8 mouse cellular contexts compared by ENCODE assay signal in genomic region chr7:132806926-132807857, GRCm38 (mm10). TPM values are rescaled to one million over a fixed set of nuclear protein-coding genes. Genes with fewer than 3 reads are reported as not detected.
DNase-seq lines count a peak whose midpoint lies in the region; ATAC-seq and TF ChIP-seq lines count a peak whose summit lies in the region.

No protein-coding gene starts in this region.

- H3K4me2 ChIP-seq in heart, postnatal 0 days (ENCODE audit: low read depth, low read length): no peak overlapping the region

- TF ChIP-seq EP300 in heart, postnatal 0 days (IDR thresholded peaks at IDR 0.05; ENCODE audit: low read depth): no peak

- no peaks in the 10 kb centered on the region for H3K27me3 ChIP-seq in heart, postnatal 0 days (ENCODE audit: control insufficient read depth, insufficient read depth, low read length)
- H3K27me3 ChIP-seq in midbrain, embryonic 10.5 days (ENCODE audit: low read depth, poor library complexity, severe bottlenecking): no peaks in the 10 kb centered on the region

- peak overlapping the region; percentile 92 for H3K27ac ChIP-seq in layer of hippocampus, adult 2 months
- peak overlapping the region; percentile 74 for H3K27ac ChIP-seq in heart, postnatal 0 days (ENCODE audit: low read depth)
- H3K27ac ChIP-seq in midbrain, embryonic 10.5 days (replicated peaks): peak overlapping the region; percentile 90

- WGBS in heart, postnatal 0 days: 55% methylated on average over 13 of the region's 13 CpGs
- WGBS in midbrain, embryonic 10.5 days: 52% methylated on average over 13 of the region's 13 CpGs

- 0 out of 2 replicates have a peak overlapping the region, but pooled peaks have one; percentile 11 for H3K9ac ChIP-seq in heart, postnatal 0 days (replicated peaks; ENCODE audit: low read depth, low read length)

- H3K36me3 ChIP-seq in heart, postnatal 0 days (replicated peaks; ENCODE audit: control insufficient read depth, insufficient read depth, low read length): no peaks in the 10 kb centered on the region
- H3K36me3 ChIP-seq in midbrain, embryonic 10.5 days: no peaks in the 10 kb centered on the region

- no peak overlapping the region for H3K4me3 ChIP-seq in layer of hippocampus, adult 2 months
- no peak overlapping the region for H3K4me3 ChIP-seq in heart, postnatal 0 days (ENCODE audit: low read depth, low read length)
- H3K4me3 ChIP-seq in midbrain, embryonic 10.5 days: no peak overlapping the region

- no peaks in the 10 kb centered on the region for H3K9me3 ChIP-seq in heart, postnatal 0 days (replicated peaks; ENCODE audit: control insufficient read depth, low read length)
- H3K9me3 ChIP-seq in midbrain, embryonic 10.5 days (replicated peaks): no peaks in the 10 kb centered on the region

- no peak for DNase-seq in layer of hippocampus, adult 2 months (ENCODE audit: low spot score in 2 of 2)
- DNase-seq in layer of hippocampus, adult 9-11 months: no peak
- peak; percentile 96 for DNase-seq in cerebellum, adult 9-11 months
- DNase-seq in heart, postnatal 0 days (ENCODE audit: low spot score): no peak
- DNase-seq in kidney, postnatal 14 days: peak; percentile 75
- DNase-seq in midbrain, embryonic 10.5 days (ENCODE audit: low spot score): peak; percentile 18
- no peak for DNase-seq in thymus, postnatal 0 days (ENCODE audit: low spot score)
- DNase-seq in frontal cortex, postnatal 36 days (ENCODE audit: low spot score in 2 of 2): no peak

- TF ChIP-seq CTCF in layer of hippocampus, adult 2 months (conservative IDR thresholded peaks at IDR 0.05): no peak
- TF ChIP-seq CTCF in heart, postnatal 0 days (IDR thresholded peaks at IDR 0.05; ENCODE audit: low read depth): no peak

- H3K4me1 ChIP-seq in heart, postnatal 0 days (ENCODE audit: control insufficient read depth, insufficient read depth): peaks cover 83% of the 10 kb centered on the region
- H3K4me1 ChIP-seq in midbrain, embryonic 10.5 days: peaks cover 78% of the 10 kb centered on the region

- no peak for ATAC-seq in heart, postnatal 0 days (ENCODE audit: insufficient read depth, low read depth)

RNA-seq across cellular contexts. Expression of gene Fam53b, which starts 6.5 kb away (rescaled TPM):
- total RNA-seq in layer of hippocampus, adult 2 months (2021): 10 to 100 TPM; 42.3 to 54.8 TPM
- total RNA-seq in heart, postnatal 0 days (2014; rRNA removed; ENCODE audit: low replicate concordance): 18.6 and 28.6 TPM in 2 replicates
- polyA plus RNA-seq in heart, postnatal 0 days (2015; fragmentation: Nextera tagmentation; extraction: Ambion mirVana): 11.4 and 13.1 TPM in 2 replicates
- polyA plus RNA-seq in midbrain, embryonic 10.5 days (2016; fragmentation: Nextera tagmentation; extraction: Ambion mirVana): 23.1 and 25.0 TPM in 2 replicates
- polyA plus RNA-seq in thymus, postnatal 0 days (2015; fragmentation: Nextera tagmentation; extraction: Ambion mirVana): 30.5 and 37.7 TPM in 2 replicates

RNA-seq across cellular contexts. Expression of gene Eef1akmt2, which starts 45.3 kb away (rescaled TPM):
- 10 to 100 TPM; 35.8 to 38.6 TPM for total RNA-seq in layer of hippocampus, adult 2 months (2021)
- total RNA-seq in heart, postnatal 0 days (2014; rRNA removed; ENCODE audit: low replicate concordance): 21.1 and 22.7 TPM in 2 replicates
- polyA plus RNA-seq in heart, postnatal 0 days (2015; fragmentation: Nextera tagmentation; extraction: Ambion mirVana): 29.2 and 32.5 TPM in 2 replicates
- 80.7 and 82.0 TPM in 2 replicates for polyA plus RNA-seq in midbrain, embryonic 10.5 days (2016; fragmentation: Nextera tagmentation; extraction: Ambion mirVana)
- polyA plus RNA-seq in thymus, postnatal 0 days (2015; fragmentation: Nextera tagmentation; extraction: Ambion mirVana): 74.9 and 77.4 TPM in 2 replicates

RNA-seq across cellular contexts. Expression of gene Abraxas2, which starts 51.8 kb away (rescaled TPM):
- total RNA-seq in layer of hippocampus, adult 2 months (2021): 10 to 100 TPM; 28.8 to 30.3 TPM
- 25.7 and 28.9 TPM in 2 replicates for total RNA-seq in heart, postnatal 0 days (2014; rRNA removed; ENCODE audit: low replicate concordance)
- polyA plus RNA-seq in heart, postnatal 0 days (2015; fragmentation: Nextera tagmentation; extraction: Ambion mirVana): 23.3 and 24.1 TPM in 2 replicates
- 36.2 and 36.6 TPM in 2 replicates for polyA plus RNA-seq in midbrain, embryonic 10.5 days (2016; fragmentation: Nextera tagmentation; extraction: Ambion mirVana)
- polyA plus RNA-seq in thymus, postnatal 0 days (2015; fragmentation: Nextera tagmentation; extraction: Ambion mirVana): 29.7 and 34.6 TPM in 2 replicates

Comparison
In these comparisons a context has a peak if more than half of its experiments do, and no peak if none do; other contexts are left out.
1. DNase-seq: peak in cerebellum, adult 9-11 months (single experiment), kidney, postnatal 14 days (single experiment) and midbrain, embryonic 10.5 days (single experiment); none in layer of hippocampus, adult 2 months (0 of 2), layer of hippocampus, adult 9-11 months (single experiment), heart, postnatal 0 days (single experiment), thymus, postnatal 0 days (single experiment) and frontal cortex, postnatal 36 days (0 of 2).
2. Peak in every context shown above with its lines, with median percentiles within 50 percentile points of each other: H3K27ac ChIP-seq.